Mouse (Mus musculus) ES-CJ7 (cell line): ENCODE measurements around the gene Nudt21.

ENCODE experiments used
- DNase-seq: peaks from one replicate; pipeline ENCODE4 v3.0.0; 2011; ENCODE audit warnings: low read depth, low spot score

Nudt21 gene

DNA sequence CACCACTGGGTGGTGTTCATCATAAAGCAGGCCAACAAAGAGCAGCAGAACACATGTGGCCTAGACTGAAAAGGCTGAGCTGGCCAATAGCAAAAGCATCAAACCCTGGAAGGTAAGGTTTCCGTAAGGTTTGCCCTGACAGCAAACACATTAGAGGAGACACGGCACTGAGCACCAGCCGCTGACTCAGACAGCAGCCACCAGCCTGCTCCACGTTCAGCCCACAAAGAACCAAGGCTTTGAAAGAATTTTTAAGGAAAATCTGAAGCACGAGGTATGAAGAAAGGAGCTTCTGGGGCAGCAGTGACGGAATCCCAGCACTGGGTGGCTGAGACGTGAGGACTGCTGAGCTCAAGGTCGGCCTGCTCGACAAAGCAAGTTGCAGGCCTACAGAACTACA is 32.7 kb downstream of the Nudt21 start:
- no peak for DNase-seq

- DNase-seq: no peak
Observed at GRCm38 (mm10) chr8:93998961-93999360, 37.9 kb downstream of the Nudt21 start.

DNA sequence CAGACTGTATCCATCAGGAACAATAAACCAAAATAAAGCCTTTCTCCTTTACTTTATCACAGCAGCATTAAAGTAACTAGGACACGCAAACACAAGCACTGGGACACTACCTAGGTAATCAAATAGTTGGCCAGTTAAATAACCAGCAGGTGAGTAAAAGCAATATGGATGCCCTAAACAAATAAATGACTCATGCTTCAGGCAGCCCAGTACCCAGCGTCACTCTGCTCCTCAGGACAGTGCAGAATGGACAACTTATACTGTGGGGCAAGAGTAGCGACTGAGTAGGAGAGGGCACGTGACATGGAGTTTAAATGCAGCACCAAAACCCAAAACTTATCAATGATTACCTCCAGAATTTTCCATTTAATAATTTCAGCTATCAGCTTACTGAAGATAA is 47.1 kb downstream of the Nudt21 start:
- no peak for DNase-seq

GRCm38 (mm10) chr8:93984731-93985130 is 52.1 kb downstream of the Nudt21 start:
- no peak for DNase-seq

- DNase-seq: peak; percentile 31
Observed at GRCm38 (mm10) chr8:93983827-93984226, 53.0 kb downstream of the Nudt21 start.

DNA sequence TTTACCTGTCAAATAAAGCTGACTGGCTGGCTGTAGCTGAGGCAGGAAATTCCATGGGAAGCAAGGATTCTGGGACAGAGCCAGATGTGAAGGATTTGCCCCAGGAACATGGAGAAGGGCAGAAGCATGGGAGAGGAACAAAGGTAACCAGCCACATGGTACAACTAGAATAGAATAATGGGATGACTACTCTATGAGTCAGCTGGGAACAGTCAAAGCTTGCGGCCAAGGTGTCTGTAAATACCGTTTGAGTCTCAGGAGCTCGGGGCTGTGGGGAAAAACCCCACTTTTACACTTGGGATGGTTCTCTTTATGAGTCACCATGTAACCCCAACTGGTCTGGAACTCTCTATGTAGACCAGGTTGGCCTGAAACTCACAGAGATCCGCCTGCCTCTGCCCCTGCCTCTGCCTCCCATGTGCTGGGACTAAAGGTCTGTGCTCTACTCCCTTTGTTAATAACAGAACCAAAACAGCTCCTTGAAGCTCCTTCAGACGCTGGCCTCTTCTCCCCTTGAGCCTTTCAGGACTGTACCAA is 55.1 kb downstream of the Nudt21 start:
- no peak for DNase-seq

DNA sequence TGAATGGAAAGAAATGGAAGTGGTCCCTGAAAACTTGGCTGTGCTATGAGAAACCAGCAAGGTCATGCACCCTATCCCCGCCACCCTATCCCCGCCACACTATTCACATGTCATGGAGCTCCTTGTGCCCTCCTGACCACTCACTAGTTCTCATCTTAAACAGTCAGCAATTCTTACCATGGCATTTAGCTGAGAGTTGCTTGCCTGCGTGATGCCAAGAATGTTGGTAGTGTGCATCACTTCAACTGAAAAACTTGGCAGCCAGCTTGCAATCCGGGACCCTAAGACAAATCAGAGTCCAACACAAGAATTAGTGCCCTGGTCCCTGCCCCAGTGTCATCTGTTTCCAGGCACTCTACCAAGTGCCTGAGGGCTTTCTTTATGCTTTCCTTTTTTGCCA is 56.7 kb downstream of the Nudt21 start:
- DNase-seq: no peak

- DNase-seq: no peak
Observed at GRCm38 (mm10) chr8:93976446-93977211, 60.2 kb downstream of the Nudt21 start.

- no peak for DNase-seq
Observed at GRCm38 (mm10) chr8:93975358-93975757, 61.5 kb downstream of the Nudt21 start.

DNA sequence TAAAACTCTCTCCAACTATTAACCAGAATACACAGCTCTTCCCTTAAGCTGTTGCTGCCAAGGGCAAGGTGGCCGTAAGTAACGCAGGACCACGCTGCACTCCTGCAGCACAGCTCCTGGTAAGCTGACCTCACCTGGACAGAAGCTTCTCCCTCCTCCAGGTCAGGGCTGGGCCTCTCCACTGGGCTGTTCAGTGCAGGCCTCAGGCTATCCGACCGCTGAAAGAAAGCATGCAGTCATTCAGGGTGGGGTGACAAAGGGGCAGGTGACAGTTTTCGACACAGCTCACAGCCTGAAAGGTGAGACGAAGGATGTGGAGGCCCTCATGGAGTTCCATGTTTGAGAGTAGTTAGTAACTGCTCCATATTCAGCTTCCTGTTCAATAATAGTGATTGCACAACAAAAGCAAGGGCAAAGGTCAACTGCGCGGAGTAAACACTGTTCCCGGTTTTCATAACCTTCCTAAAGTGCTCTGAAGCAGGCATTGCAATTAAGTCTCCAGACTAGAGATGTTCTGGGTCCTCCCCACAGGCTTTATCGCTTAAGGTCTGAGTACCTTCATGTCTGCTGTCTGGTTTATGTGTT is 62.1 kb downstream of the Nudt21 start:
- DNase-seq: no peak

GRCm38 (mm10) chr8:93973831-93974375 is 62.9 kb downstream of the Nudt21 start:
- no peak for DNase-seq

DNA sequence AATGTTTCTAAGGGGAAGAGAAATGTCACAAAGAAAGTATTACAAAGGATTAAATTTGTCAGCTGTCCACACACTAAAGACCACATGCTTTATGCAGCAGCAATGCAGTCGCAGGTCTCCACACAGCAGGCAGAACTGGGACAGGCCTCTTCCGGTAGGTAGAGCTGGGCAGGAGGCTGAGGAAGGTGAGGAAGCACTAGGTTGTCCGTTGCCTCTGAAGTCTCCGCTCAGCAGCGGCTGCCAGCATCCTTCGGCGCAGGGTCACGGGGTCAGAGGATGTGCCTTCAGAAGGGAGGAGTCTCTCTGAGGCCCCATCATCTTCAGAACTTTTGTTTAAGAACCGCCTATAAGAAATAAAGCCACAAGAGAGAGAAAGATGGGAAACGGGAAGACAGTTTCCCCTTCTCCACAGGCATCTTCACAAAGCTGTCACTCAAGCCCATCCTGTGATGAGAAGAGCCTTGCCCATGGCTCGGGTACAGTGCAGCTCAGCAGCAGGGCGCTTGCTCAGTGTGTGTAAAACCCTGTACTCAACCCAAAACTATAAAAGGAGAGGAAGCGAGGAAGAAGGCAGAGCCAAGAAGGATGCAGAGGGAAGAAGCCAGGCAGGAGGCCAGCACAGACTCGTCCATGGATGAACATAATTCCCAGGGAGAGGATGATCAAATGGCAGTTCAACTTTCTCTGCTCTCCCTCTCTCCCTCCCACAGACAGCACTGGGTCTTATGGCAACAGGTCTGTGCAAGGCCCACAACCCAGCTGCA is 63.7 kb downstream of the Nudt21 start:
- no peak for DNase-seq

- DNase-seq: no peak
Observed at GRCm38 (mm10) chr8:93972211-93972610, 64.6 kb downstream of the Nudt21 start.

DNA sequence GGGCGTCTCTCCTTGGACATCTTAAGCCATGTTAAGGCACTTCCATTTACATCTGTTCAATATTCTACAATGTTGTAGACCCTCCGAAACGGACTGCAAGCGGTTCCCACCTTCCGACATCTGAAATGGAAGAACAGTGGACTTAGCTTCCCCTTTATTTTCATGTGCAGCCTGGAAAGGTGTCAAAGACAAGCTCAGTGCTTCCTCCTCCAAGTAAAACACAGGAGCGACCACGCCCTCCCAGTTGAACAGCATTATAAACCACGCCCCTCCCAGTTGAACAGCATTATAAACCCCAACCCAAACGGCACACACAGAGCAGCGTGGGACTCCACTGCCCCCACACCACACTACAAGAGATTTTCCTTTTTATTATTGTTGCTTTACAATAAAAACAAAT is 65.4 kb downstream of the Nudt21 start:
- DNase-seq: no peak

DNA sequence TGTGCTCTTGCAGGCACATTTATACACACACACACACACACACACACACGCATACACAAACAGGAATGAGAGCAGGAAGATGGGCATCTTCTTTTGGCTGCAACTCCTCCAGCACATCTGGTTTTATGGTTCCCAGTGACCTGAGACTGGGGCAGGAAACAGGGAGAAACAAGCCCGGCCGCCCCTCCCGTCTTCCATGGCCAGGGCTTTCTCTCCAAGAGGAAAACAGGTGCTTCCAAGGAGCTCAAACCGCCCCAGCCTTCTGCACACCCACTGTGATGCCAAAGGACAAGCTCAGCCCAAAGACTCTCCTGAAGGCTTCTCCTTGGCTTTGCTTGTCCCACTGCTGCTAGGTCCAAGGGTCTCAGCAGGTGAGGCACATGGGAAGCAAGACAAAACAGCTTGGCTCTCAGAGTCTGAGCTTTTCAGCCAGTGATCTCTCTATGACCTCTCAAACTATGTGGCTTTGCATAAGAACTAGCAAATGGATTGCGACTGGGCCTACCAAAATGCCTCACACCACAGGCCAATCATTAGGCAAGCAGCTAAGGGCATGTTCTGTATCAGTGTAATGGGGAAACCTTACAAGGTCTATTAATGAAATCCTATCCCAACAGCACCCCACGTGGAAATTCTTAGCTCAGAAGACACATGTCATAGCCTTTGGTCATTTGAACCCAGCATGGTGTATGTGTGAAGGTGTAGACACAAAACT is 67.0 kb downstream of the Nudt21 start:
- DNase-seq: no peak

- DNase-seq: no peak
Observed at GRCm38 (mm10) chr8:93968293-93968692, 68.5 kb downstream of the Nudt21 start.
